Mouse (Mus musculus): ENCODE data around the gene Cdhr4.
"Not testable (repeated sequence)": the region's sequence is repeated elsewhere in the genome, so short reads cannot be mapped to it uniquely, and the experiment has no call there.

Gene Cdhr4

GRCm38 (mm10) chr9:108010385-108010784 is 18.1 kb downstream of the Cdhr4 start:
- no peak for DNase-seq (ENCODE audit: low spot score)

- not testable (repeated sequence) for DNase-seq (ENCODE audit: low spot score)
These were observed 21.3 kb downstream of the Cdhr4 start for GRCm38 (mm10) chr9:108013577-108013976.

GRCm38 (mm10) chr9:108017127-108017526 is 24.8 kb downstream of the Cdhr4 start:
- no peak for DNase-seq (ENCODE audit: low spot score)

GRCm38 (mm10) chr9:108020741-108021140 is 28.4 kb downstream of the Cdhr4 start:
- DNase-seq (ENCODE audit: low spot score) = no peak

GRCm38 (mm10) chr9:108023216-108023615 is 30.9 kb downstream of the Cdhr4 start:
- no peak for DNase-seq (ENCODE audit: low spot score)

- DNase-seq (ENCODE audit: low spot score) = no peak
These were observed 34.3 kb downstream of the Cdhr4 start for GRCm38 (mm10) chr9:108026584-108026983.

GRCm38 (mm10) chr9:108027867-108028266 is 35.6 kb downstream of the Cdhr4 start:
- no peak for DNase-seq (ENCODE audit: low spot score)

GRCm38 (mm10) chr9:108032126-108032525 is 39.8 kb downstream of the Cdhr4 start:
- no peak for DNase-seq (ENCODE audit: low spot score)

GRCm38 (mm10) chr9:108035331-108036156 is 43.2 kb downstream of the Cdhr4 start:
- no peak for DNase-seq (ENCODE audit: low spot score)

GRCm38 (mm10) chr9:108044751-108045492 is 52.6 kb downstream of the Cdhr4 start:
- no peak for DNase-seq (ENCODE audit: low spot score)

GRCm38 (mm10) chr9:108046582-108046981 is 54.3 kb downstream of the Cdhr4 start:
- DNase-seq (ENCODE audit: low spot score) = no peak

GRCm38 (mm10) chr9:108047601-108048565 is 55.6 kb downstream of the Cdhr4 start:
- DNase-seq (ENCODE audit: low spot score) = no peak

- no peak for DNase-seq (ENCODE audit: low spot score)
These were observed 56.3 kb downstream of the Cdhr4 start for GRCm38 (mm10) chr9:108048566-108048955.

- peak; percentile 94 for DNase-seq (ENCODE audit: low spot score)
These were observed 56.7 kb downstream of the Cdhr4 start, which contains the start of gene Gmppb for GRCm38 (mm10) chr9:108049016-108049455. Gene Gmppb (plus strand): TSS chr9:108049242.

All from retina, embryonic 14.5 days (tissue).